Mouse (Mus musculus) stomach, embryonic 15.5 days (tissue): ENCODE measurements at regions not wholly inside any gene's neighbourhood (a gene's known extent, or its start where the extent isn't known, plus 50 kb on each side); places are given as distances from the start of the nearest gene placed in this dataset.

Experiments used
- ATAC-seq: fragments of 200-750 bp; cut with Nextera tagmentation; 2 replicates; pipeline ENCODE4 v1.8.0; 2017; ENCODE audit warnings: low read depth, moderate number of reproducible peaks, moderate TSS enrichment; ENCODE audit not compliant: insufficient read depth, low FRiP score
- H3K27ac ChIP-seq: fragments of 300-500 bp; sonication (generic); 2 replicates; pipeline ENCODE4 v1.5.1; 2015; ENCODE audit warnings: mild to moderate bottlenecking, inconsistent platforms
- H3K27me3 ChIP-seq: fragments of 300-500 bp; sonication (generic); replicated peaks from 2 replicates; pipeline ENCODE4 v1.6.1; 2015; ENCODE audit warnings: inconsistent platforms
- H3K36me3 ChIP-seq: fragments of 300-500 bp; sonication (generic); 2 replicates; pipeline ENCODE4 v1.6.1; 2015; ENCODE audit warnings: inconsistent platforms
- H3K4me1 ChIP-seq: fragments of 300-500 bp; sonication (generic); 2 replicates; pipeline ENCODE4 v1.6.1; 2015; ENCODE audit warnings: inconsistent platforms
- H3K4me2 ChIP-seq: fragments of 300-500 bp; sonication (generic); 2 replicates; pipeline ENCODE4 v1.6.1; 2015; ENCODE audit warnings: mild to moderate bottlenecking, inconsistent platforms
- H3K4me3 ChIP-seq: fragments of 300-500 bp; sonication (generic); replicated peaks from 2 replicates; pipeline ENCODE4 v1.5.1; 2015; ENCODE audit warnings: inconsistent platforms
- H3K9ac ChIP-seq: fragments of 300-500 bp; sonication (generic); 2 replicates; pipeline ENCODE4 v1.6.1; 2015; ENCODE audit warnings: inconsistent platforms
- H3K9me3 ChIP-seq: fragments of 300-500 bp; sonication (generic); 2 replicates; pipeline ENCODE4 v1.6.1; 2016; ENCODE audit warnings: inconsistent platforms
- WGBS: fragments of 180-500 bp; shearing (Covaris S2); methylation state at CpG from one replicate; pipeline ENCODE4 v1.1.7; 2015; 5-methylcytosine and 5-hydroxymethylcytosine counted together

DNA sequence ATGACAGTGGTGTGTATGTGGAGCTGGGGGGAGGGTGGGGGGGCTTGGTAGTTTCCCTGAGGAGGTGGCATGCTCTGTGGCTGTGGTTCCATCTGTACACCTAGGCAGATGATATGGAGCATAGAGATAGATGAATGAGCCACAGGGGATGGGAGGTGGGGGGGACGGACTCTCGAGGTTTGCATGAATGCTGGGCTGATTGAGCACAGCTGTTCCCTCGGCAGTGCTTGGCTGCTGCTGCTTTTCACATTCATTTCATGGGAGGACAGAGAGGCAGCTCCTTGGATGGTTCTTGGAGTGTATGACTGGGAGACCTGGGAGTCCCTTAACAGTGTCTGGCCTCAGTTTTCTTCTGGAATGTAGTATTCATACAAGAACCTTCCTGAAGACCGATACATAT, 184.5 kb downstream of the Zfp36l1 start:
- Histone ChIP-seq H3K9me3 (no peaks in the 10 kb centered on the region), H3K9ac (no peak overlapping the region), H3K4me2 (no peak overlapping the region), H3K36me3 (no peaks in the 10 kb centered on the region), H3K4me3 (no peak overlapping the region), H3K27me3 (no peaks in the 10 kb centered on the region), H3K27ac (peak overlapping the region; percentile 96), H3K4me1 (peaks cover 52% of the 10 kb centered on the region)
- 41% methylated on average over 4 of the region's 4 CpGs for WGBS
- peak; percentile 33; the same call in 1 of the 2 replicates for ATAC-seq

DNA sequence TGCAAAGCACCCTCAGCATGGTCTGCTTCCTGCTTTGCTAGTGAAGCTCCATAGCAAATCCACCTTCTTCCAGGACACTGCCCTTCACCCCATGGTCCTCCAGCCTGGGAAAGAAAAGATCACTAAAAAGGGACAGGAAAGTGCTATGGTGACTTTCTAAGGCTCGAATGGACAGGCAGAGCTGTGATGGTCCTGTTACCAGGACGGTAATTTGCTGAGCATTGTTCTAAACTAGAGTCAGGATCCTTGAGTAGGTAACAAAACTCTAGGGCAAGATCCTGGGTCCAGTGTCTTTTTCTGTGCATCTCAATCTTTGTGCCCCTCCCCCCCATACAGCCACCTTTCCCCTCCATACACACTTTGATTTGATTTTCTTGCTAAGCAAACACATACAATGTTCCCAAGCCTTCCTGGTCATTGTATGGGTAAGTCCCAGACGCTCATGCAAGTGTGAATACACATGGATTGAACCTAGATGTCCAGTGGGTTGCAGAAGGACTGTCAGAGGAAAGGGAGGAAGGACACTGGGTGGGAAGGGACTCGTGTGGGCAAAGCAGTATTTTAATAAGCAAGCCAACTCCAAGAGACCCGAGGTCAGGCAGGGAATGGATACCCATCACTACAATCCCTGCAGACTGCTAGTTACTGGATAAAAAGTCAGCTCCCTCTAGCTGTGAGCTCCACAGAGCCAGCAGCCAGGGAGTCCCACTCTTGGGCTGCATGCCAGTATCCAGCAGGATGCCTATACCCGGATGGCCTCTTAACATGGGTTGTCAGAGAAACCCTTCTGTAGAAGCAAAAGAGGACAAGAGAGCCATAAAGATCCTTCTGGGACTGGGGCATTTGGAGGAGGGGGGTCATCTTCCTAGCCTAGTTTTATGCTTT, 186.9 kb downstream of the Zfp36l1 start:
- Histone ChIP-seq H3K9ac (no peak overlapping the region), H3K27ac (peak overlapping the region; percentile 96), H3K27me3 (no peaks in the 10 kb centered on the region), H3K4me3 (no peak overlapping the region), H3K9me3 (no peaks in the 10 kb centered on the region), H3K4me1 (peaks cover 57% of the 10 kb centered on the region), H3K36me3 (no peaks in the 10 kb centered on the region), H3K4me2 (peak overlapping the region; percentile 17; the same call in 1 of the 2 replicates)
- ATAC-seq, result no peak
- WGBS, result 27% methylated on average over 6 of the region's 6 CpGs

DNA sequence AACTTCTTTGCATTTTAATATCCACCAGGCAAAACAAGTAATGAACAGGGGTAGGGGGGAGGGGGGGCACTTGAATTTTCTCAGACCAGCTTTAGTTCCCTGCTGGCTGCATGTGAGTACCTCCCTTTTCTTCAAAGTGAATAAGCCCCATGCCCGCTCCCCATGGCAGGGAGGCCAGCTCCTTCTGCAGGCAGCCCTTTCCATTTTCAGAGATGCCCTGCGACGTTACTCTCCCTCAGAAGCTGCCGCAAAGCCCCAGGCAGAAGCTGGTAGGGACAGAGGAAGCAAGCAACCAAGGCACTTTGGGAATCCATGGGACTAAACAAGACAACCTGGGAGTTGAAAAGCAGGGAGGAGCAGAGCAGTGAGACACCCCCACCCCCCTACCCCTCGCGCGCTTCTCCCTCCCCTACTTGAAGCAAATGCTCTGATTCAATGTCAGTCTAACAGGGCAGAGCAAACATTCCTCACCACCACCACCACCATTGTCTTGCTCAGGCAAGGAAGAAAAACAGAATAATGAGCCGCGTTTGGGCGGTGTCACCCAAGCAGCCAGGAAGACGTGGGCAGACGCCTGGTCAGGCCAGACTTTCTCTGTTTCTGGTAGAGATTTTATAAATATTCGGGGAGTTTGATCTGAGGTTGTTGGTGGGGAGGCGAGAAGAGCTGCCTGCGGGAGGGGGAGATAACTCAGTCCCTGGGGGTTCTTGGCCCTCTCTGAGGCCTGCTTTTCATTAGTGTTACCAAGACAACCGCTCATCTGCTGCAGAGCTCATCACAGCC, 187.7 kb downstream of the Zfp36l1 start:
- no peak for ATAC-seq
- H3K9me3 ChIP-seq, result no peaks in the 10 kb centered on the region
- peak overlapping the region; percentile 17 for H3K4me2 ChIP-seq

DNA sequence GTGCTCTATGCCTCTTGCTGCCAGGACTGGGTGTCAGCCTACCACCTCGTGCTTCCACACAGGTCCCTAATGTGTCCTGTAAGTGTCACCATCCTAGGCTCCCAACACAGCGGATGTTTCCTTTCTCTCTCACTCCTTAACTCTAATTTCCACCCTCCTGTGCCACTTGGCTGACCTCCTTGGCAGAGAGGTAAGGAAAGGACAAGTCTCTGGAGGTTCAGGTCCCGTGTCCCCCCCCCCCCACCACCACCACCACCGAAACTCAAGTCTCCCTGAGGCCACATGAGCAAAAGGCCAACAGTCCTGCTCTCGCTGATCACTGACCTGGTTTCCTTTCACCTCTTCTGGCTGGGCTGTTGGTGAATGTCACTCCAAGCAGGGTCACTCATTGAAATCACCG, 189.0 kb downstream of the Zfp36l1 start:
- no peak overlapping the region for H3K27ac ChIP-seq
- ATAC-seq, result no peak
- 91% methylated on average over 6 of the region's 6 CpGs for WGBS
- no peak overlapping the region for H3K4me3 ChIP-seq
- no peak overlapping the region for H3K9ac ChIP-seq
- H3K4me1 ChIP-seq, result peaks cover 50% of the 10 kb centered on the region
- no peaks in the 10 kb centered on the region for H3K27me3 ChIP-seq
- H3K9me3 ChIP-seq, result no peaks in the 10 kb centered on the region
- H3K36me3 ChIP-seq, result no peaks in the 10 kb centered on the region
- H3K4me2 ChIP-seq, result no peak overlapping the region

More for the DNA sequence above, 187.7 kb downstream of the Zfp36l1 start:
- Histone ChIP-seq H3K36me3 (no peaks in the 10 kb centered on the region), H3K27ac (peak overlapping the region; percentile 96), H3K4me3 (no peak overlapping the region), H3K4me1 (peaks cover 57% of the 10 kb centered on the region), H3K9ac (no peak overlapping the region), H3K27me3 (no peaks in the 10 kb centered on the region)
- 19% methylated on average over 16 of the region's 16 CpGs for WGBS

DNA sequence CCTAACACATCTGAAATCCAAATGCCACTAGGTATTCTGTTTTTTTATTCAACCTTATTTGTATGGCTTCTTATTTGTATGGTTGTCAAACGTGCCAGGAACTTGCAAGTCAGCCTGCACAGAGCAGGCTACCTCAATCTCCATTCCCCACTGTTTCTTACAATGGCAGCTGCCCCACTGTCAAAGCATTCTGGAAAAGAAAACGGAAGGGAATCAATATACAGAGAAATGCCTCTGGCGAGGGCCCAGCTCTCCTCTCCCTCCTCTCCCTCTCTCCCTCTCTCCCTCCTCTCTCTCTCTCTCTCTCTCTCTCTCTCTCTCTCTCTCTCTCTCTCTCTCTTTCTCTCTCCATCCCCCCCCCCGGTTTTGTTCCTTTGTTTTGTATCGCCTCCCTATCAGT, 191.0 kb downstream of the Zfp36l1 start:
- ATAC-seq, result no peak
- Histone ChIP-seq H3K9me3 (no peaks in the 10 kb centered on the region), H3K9ac (no peak overlapping the region), H3K4me2 (no peak overlapping the region), H3K36me3 (no peaks in the 10 kb centered on the region), H3K4me3 (no peak overlapping the region), H3K4me1 (peaks cover 48% of the 10 kb centered on the region), H3K27ac (no peak overlapping the region), H3K27me3 (no peaks in the 10 kb centered on the region)
- 36% methylated on average over 5 of the region's 5 CpGs for WGBS

DNA sequence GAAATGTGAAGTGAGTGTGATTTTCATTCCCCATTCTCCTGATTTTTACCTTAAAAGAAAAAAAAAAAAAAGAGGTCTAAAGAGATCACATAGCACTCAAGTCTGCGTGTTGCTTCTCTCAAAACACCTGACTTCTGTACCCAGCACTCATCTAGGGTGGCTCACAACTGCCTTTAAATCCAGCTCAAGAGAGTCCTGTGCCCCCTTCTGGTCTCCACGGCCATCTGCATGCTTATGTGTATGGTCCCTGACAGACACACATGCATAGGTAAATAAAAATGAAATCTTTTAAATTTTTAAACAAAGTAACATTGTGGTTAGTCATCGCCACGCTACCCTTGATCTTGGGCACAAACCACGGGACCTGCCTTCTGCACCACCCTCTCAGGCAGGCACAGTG, 193.8 kb downstream of the Zfp36l1 start:
- peaks cover 33% of the 10 kb centered on the region for H3K4me1 ChIP-seq
- no peaks in the 10 kb centered on the region for H3K27me3 ChIP-seq
- no peak overlapping the region for H3K4me3 ChIP-seq
- H3K9me3 ChIP-seq, result no peaks in the 10 kb centered on the region
- H3K27ac ChIP-seq, result no peak overlapping the region
- no peak overlapping the region for H3K9ac ChIP-seq
- ATAC-seq, result no peak
- 84% methylated on average over 5 of the region's 5 CpGs for WGBS
- H3K36me3 ChIP-seq, result no peaks in the 10 kb centered on the region
- no peak overlapping the region for H3K4me2 ChIP-seq

DNA sequence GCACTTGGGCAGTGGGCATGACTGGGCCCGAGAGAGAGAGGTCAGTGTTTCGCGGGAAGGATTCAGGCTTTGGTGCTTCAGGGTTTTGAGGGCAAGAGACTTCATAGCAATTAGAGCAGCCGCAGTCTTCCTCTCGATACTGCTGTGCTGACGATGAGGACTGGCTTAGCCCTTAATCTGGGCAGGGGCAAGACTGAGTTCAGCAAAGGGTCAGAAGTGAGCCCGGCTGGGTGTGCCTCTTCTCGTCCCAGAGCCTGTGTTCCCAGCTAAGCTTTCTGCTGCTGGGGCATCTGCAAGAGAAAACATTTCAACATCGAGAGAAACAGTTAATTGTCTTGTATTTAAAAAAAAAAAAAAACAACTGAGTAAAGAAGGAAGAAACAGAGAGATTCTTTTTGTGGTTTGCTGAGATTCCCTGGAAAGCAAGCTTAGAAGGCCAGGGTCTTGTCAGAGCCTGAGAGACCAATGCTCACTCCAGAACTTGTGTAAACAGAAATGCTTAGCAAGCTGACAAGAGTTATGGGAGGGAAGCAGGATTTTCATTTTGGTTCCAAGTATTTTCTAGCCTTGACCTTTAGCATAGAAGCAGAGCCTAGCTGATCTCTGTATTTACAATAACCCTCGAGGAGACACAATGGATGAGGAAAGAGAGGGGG, 195.1 kb downstream of the Zfp36l1 start:
- Histone ChIP-seq H3K4me2 (no peak overlapping the region), H3K9ac (no peak overlapping the region), H3K4me1 (peaks cover 33% of the 10 kb centered on the region), H3K27ac (peak overlapping the region; percentile 87), H3K36me3 (no peaks in the 10 kb centered on the region), H3K27me3 (no peaks in the 10 kb centered on the region), H3K4me3 (no peak overlapping the region), H3K9me3 (no peaks in the 10 kb centered on the region)
- WGBS, result 25% methylated on average over 10 of the region's 10 CpGs
- no peak for ATAC-seq

DNA sequence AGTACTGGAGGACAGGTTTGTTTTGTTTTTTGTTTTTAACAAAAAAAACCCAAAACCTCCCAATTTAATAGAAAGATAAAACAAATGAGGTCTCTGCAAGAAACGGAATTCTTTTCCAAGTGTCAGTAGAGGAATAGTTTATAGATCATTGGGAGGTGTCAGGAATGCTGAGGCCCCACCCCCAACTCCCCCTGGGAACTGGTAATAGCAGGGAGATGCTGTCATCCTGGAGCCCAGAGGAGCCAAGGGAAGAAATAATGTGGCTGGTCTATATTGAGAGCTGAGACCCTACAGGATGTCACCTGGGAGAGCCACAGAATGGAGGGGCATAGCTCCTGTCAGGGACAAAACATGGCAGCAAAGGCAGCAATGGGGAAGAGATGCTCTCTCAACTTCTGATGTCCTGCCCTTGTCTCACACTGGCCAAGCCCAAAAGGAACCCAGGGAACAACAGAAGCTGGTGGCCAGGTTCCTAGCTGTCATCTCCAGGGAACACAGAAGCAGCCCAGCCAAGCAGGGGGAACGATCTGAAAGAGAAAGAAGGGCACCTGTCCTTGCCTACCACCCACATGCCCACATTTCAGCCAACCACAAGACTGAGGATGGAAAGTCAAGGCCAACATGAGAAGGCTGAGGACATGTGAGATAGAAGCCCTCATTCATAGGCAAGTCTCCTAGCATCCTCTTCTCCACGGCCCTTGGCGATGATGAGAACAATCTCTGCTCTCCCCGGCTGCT, 195.7 kb downstream of the Zfp36l1 start:
- Histone ChIP-seq H3K27me3 (no peaks in the 10 kb centered on the region), H3K4me2 (no peak overlapping the region), H3K4me1 (peaks cover 31% of the 10 kb centered on the region), H3K27ac (peak overlapping the region; percentile 87), H3K9me3 (no peaks in the 10 kb centered on the region), H3K36me3 (no peaks in the 10 kb centered on the region), H3K9ac (no peak overlapping the region), H3K4me3 (no peak overlapping the region)
- ATAC-seq, result no peak
- 63% methylated on average over 5 of the region's 5 CpGs for WGBS

DNA sequence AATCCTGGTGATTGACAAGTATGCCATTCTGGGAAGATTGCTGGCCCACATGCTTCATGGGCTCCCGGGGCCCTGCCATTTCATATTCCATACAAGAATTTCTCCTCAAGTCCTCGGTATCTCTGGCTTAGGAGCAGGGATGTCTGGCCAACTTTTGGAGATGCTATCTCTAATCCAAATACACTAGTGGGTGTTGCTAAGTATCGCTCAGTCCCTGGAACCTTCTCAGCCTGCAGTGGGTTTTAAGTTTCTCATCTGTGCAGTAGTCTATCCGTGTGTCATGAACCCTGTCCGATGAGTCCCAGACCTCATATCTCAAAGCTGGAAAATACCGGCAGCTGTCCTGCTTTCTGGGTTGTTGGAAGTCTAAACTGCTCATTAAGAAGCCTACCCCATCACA, 198.9 kb downstream of the Zfp36l1 start:
- no peak for ATAC-seq
- WGBS, result 58% methylated on average over 6 of the region's 6 CpGs
- Histone ChIP-seq H3K4me3 (no peak overlapping the region), H3K4me1 (peaks cover 19% of the 10 kb centered on the region), H3K9me3 (no peaks in the 10 kb centered on the region), H3K9ac (no peak overlapping the region), H3K4me2 (no peak overlapping the region), H3K36me3 (no peaks in the 10 kb centered on the region), H3K27me3 (no peaks in the 10 kb centered on the region), H3K27ac (no peak overlapping the region)

DNA sequence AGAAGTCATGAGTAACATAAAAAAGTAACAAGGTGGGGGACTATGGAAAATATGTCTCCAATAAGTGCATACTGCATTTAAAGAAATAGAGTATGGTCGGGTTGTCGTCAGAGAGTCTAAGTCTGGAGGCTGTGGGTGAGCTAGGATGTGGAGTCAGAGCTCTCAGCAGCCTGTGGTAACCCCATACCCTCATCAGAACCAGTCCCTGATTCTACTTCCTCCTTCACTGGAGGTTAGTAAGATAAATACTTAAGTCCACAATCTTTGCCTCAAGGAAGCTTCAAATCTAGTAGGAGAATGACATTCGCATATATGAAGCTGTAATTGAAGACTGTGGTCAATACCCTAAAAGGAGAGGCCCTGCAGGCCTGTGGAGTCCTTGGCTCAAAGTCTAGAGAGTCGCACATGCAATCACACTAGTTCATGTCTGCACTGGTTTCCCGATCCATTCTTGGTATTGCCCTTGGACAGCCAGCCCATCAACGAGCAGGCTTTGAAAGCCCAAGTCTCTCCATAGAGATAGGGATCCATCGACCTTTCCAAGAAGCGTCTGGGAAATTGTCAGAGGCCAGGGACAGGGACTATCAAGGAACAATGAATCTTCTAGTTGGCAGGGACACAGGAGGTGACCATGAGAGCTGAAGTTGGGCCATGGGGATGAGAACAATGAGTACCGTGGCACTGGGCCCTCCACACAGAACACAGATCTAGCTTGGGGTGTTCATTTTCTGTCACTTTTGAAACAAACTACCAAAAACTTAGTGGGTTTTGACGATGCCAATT, 200.3 kb downstream of the Zfp36l1 start:
- H3K9me3 ChIP-seq, result no peaks in the 10 kb centered on the region
- peaks cover 9% of the 10 kb centered on the region for H3K4me1 ChIP-seq
- H3K27ac ChIP-seq, result no peak overlapping the region
- H3K36me3 ChIP-seq, result no peaks in the 10 kb centered on the region
- H3K4me3 ChIP-seq, result no peak overlapping the region
- no peak overlapping the region for H3K9ac ChIP-seq
- no peaks in the 10 kb centered on the region for H3K27me3 ChIP-seq
- H3K4me2 ChIP-seq, result no peak overlapping the region
- no peak for ATAC-seq
- WGBS, result 89% methylated on average over 10 of the region's 10 CpGs
